Mouse (Mus musculus): Measurements from ENCODE around the gene Grap2. TPM values are rescaled to one million over a fixed set of nuclear protein-coding genes. Genes with fewer than 3 reads are reported as not detected.

Gene Grap2
- polyA plus RNA-seq, 1 experiment: 0.08 TPM

DNA sequence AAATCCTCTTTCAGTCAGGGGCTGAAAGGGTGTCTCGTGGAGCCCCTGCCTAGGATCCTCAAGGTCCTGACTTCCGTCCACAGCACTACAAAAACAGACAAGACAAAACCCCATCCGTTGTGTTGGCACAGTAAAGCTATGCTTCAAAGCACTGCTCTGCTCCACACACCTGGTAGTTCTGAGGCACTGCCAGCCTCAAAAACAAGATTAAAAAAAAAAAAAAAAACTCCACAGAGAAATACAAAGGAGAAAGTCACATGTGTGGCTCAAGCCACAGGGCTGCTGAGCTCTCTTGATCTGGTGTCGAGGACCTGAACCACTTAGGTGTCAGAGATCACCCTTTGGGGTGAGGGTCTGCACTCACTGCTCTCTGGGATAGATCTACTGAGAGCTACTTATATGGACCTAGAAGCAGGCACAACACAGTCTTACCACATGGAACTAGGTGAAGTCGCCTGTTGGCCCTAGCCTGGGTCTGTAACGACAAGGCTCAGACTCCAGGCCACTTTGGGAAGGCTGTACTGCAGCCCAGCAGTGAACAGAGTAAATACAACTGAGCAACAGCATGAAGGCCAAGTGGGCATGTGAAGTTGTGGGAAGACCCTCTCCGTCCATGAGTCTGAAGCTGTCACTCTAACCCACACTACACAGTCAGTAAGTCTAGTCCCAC, 33.6 kb upstream of the Grap2 start:
- no peak overlapping the region for H3K4me3 ChIP-seq (replicated peaks; ENCODE audit: insufficient read depth, low read depth, low read length)
- TF ChIP-seq POLR2A (IDR thresholded peaks at IDR 0.05; ENCODE audit: borderline replicate concordance, insufficient read depth, low read length) (no peak), CTCF (IDR thresholded peaks at IDR 0.05; ENCODE audit: borderline replicate concordance, insufficient read depth, low read depth, low read length) (no peak)
- 76% methylated on average over 7 of the region's 7 CpGs for WGBS
- no peak for DNase-seq
- H3K4me1 ChIP-seq (ENCODE audit: control insufficient read depth, insufficient read depth, low read length): no peaks in the 10 kb centered on the region
- no peaks in the 10 kb centered on the region for H3K27me3 ChIP-seq (ENCODE audit: control insufficient read depth, insufficient read depth, low read length)
- no peak overlapping the region for H3K27ac ChIP-seq (ENCODE audit: insufficient read depth, low read length)

DNA sequence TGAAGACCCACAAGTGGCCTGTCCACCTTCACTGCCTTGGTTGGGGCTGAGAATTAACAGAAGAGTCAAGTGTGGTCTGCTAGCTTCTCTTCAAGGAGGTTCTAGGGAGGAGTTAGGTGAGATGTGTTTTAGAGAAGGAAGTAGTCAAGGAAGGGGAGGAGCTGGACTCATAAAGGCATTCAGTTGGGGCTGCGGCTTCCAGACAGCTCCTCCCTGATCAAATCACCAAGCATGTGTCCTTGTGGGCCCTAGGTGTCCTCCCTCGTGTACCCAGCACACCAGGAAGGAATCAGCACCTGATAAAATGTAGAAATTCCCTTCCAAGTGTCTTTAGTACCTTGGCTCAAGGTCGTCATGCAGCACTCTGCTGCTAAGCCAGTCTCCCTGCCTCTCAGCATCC, 28.3 kb upstream of the Grap2 start:
- no peak overlapping the region for H3K4me3 ChIP-seq (replicated peaks; ENCODE audit: insufficient read depth, low read depth, low read length)
- WGBS: 76% methylated on average over 3 of the region's 3 CpGs
- no peaks in the 10 kb centered on the region for H3K4me1 ChIP-seq (ENCODE audit: control insufficient read depth, insufficient read depth, low read length)
- H3K27ac ChIP-seq (ENCODE audit: insufficient read depth, low read length): no peak overlapping the region
- no peaks in the 10 kb centered on the region for H3K27me3 ChIP-seq (ENCODE audit: control insufficient read depth, insufficient read depth, low read length)
- TF ChIP-seq POLR2A (IDR thresholded peaks at IDR 0.05; ENCODE audit: borderline replicate concordance, insufficient read depth, low read length) (no peak), CTCF (IDR thresholded peaks at IDR 0.05; ENCODE audit: borderline replicate concordance, insufficient read depth, low read depth, low read length) (no peak)
- DNase-seq: no peak

DNA sequence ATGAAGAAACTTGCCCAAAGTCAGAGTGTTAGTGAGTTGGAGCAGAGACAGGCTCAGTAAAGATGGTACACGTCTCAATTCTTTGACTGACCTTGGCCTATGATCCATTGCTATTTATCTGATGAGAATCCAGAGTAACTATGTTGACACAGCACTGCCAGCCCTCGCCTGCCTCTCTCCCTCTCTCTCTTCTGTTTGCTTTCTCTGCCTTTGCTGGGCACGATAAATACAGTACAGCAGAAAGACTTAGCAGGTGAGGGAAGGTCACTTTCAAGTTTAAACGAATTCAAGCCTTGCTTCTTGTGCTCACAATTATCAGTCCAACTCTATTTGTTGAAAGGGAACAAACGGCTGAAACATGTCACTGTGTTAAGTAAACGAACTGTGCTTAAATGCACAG, 27.0 kb upstream of the Grap2 start:
- no peaks in the 10 kb centered on the region for H3K27me3 ChIP-seq (ENCODE audit: control insufficient read depth, insufficient read depth, low read length)
- no peaks in the 10 kb centered on the region for H3K4me1 ChIP-seq (ENCODE audit: control insufficient read depth, insufficient read depth, low read length)
- H3K27ac ChIP-seq (ENCODE audit: insufficient read depth, low read length): no peak overlapping the region
- WGBS: 87% methylated on average over 6 of the region's 6 CpGs
- no peak for DNase-seq
- H3K4me3 ChIP-seq (replicated peaks; ENCODE audit: insufficient read depth, low read depth, low read length): no peak overlapping the region
- TF ChIP-seq POLR2A (IDR thresholded peaks at IDR 0.05; ENCODE audit: borderline replicate concordance, insufficient read depth, low read length): no peak
- TF ChIP-seq CTCF (IDR thresholded peaks at IDR 0.05; ENCODE audit: borderline replicate concordance, insufficient read depth, low read depth, low read length): no peak

DNA sequence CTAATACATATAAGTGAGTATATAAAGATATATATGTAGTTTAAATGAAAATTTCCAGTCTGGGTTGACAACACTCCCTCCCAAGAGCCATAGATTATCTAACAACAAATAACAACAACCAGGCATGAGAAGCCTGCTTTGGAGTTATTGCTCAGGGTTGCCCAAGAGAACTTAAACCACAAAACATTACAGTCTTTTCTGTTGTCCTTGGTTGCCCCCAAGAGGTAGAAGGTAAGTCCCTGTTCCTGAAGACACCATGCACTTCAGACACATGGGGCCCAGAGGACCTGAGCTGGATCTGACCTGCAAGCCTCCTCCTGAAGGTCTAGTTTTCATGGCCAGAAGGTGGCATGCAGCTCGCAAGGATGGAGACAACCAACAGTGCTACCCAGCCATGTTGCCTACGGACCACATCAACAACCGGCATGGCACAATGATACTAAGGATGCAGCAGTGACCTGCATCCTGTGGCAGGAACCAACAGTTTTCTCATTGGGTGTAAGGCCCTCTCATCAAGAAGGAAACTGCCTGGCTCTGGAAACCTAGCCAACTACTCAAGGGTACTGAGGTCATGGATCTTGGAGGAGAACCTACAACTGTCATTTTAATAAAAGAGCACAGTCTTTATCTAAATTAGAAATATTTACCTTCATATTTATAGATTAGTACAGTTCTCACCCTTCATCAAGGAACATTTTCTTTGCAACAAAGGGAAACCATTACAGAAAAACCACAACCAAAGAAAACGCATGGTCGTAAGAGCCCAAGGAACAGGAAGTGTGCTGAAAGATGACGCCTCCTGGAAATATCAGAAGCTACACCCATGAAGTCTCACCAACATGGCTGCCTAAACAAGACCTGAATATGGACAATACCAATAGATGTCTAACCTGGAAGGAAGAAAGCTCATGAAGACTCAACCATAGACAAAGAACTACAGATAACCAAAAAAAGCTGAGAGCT, 17.3 kb upstream of the Grap2 start:
- Histone ChIP-seq H3K4me3 (replicated peaks; ENCODE audit: insufficient read depth, low read depth, low read length) (no peak overlapping the region), H3K27me3 (ENCODE audit: control insufficient read depth, insufficient read depth, low read length) (no peaks in the 10 kb centered on the region), H3K4me1 (ENCODE audit: control insufficient read depth, insufficient read depth, low read length) (no peaks in the 10 kb centered on the region), H3K27ac (ENCODE audit: insufficient read depth, low read length) (no peak overlapping the region)
- 96% methylated on average over 6 of the region's 6 CpGs for WGBS
- no peak for TF ChIP-seq CTCF (IDR thresholded peaks at IDR 0.05; ENCODE audit: borderline replicate concordance, insufficient read depth, low read depth, low read length)
- no peak for TF ChIP-seq POLR2A (IDR thresholded peaks at IDR 0.05; ENCODE audit: borderline replicate concordance, insufficient read depth, low read length)
- DNase-seq: no peak

DNA sequence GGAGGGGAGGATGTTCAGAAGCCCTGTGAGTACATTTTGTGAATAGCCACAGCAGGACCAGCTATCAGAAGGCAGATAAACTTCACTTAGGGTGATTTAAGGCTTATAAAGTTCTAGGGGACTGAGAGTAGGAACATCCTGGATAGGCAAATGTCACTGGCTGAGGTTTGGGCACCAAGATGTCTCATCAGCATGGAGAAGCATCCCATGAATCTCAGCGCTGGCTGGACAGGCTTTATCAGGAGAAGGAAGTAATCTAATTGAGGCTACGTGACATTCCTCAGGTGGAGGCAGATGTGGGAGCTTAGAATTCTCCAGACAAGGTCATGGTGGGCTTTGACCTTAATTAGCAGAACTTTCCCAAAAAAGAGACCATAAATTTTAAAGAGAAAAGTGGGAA, 16.4 kb upstream of the Grap2 start:
- Histone ChIP-seq H3K27me3 (ENCODE audit: control insufficient read depth, insufficient read depth, low read length) (no peaks in the 10 kb centered on the region), H3K4me3 (replicated peaks; ENCODE audit: insufficient read depth, low read depth, low read length) (no peak overlapping the region), H3K27ac (ENCODE audit: insufficient read depth, low read length) (no peak overlapping the region), H3K4me1 (ENCODE audit: control insufficient read depth, insufficient read depth, low read length) (peaks cover 2% of the 10 kb centered on the region; the same call in 1 of the 2 replicates)
- WGBS: 86% methylated on average over 2 of the region's 2 CpGs
- DNase-seq: no peak
- TF ChIP-seq CTCF (IDR thresholded peaks at IDR 0.05; ENCODE audit: borderline replicate concordance, insufficient read depth, low read depth, low read length) (no peak), POLR2A (IDR thresholded peaks at IDR 0.05; ENCODE audit: borderline replicate concordance, insufficient read depth, low read length) (no peak)

DNA sequence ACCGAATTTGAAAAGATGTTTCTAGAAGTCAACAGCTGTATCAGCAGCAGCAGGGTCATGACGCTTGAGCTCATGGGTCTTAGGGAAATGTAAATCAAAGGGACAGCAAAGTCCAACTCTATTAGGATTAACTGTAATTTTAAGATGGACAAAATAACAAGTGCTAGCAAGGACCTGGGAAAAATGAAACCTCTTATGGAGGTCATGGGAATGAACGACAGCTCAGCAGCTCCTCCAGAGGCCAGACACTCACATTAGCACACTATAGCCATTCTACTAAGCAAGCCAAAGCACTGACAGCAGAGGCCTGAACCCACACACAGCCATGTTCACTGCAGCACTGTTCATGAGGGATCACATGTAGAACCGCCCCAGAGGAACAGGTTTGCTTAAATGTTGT, 14.6 kb upstream of the Grap2 start:
- Histone ChIP-seq H3K27ac (ENCODE audit: insufficient read depth, low read length) (no peak overlapping the region), H3K4me3 (replicated peaks; ENCODE audit: insufficient read depth, low read depth, low read length) (no peak overlapping the region), H3K27me3 (ENCODE audit: control insufficient read depth, insufficient read depth, low read length) (no peaks in the 10 kb centered on the region), H3K4me1 (ENCODE audit: control insufficient read depth, insufficient read depth, low read length) (peaks cover 2% of the 10 kb centered on the region; the same call in 1 of the 2 replicates)
- TF ChIP-seq CTCF (IDR thresholded peaks at IDR 0.05; ENCODE audit: borderline replicate concordance, insufficient read depth, low read depth, low read length) (peak; percentile 20; the same call in 1 of the 2 replicates), POLR2A (IDR thresholded peaks at IDR 0.05; ENCODE audit: borderline replicate concordance, insufficient read depth, low read length) (no peak)
- DNase-seq: no peak
- WGBS: 77% methylated on average over 4 of the region's 4 CpGs

DNA sequence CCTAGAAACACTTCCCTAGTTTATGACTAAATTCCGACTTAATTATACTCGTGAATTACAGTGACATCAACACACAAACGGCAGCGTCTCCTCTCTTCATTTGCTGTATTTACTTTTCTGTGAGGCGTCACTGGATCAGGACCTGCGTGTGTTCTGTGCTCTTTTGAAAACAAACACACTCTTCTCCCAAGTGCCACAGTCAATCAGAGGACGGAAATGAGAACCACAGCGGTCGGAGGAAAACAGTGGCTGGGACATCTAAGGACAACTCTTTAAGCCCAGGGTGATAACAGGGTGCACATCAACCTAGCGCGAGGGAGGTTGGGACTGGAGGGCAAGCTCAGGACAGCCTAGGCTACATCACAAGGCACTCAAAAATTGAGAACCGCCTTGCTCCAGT, 12.9 kb upstream of the Grap2 start:
- no peaks in the 10 kb centered on the region for H3K27me3 ChIP-seq (ENCODE audit: control insufficient read depth, insufficient read depth, low read length)
- 90% methylated on average over 12 of the region's 12 CpGs for WGBS

More for the DNA sequence above, 12.9 kb upstream of the Grap2 start:
- H3K4me3 ChIP-seq (replicated peaks; ENCODE audit: insufficient read depth, low read depth, low read length): no peak overlapping the region
- peaks cover 2% of the 10 kb centered on the region; the same call in 1 of the 2 replicates for H3K4me1 ChIP-seq (ENCODE audit: control insufficient read depth, insufficient read depth, low read length)
- no peak overlapping the region for H3K27ac ChIP-seq (ENCODE audit: insufficient read depth, low read length)
- TF ChIP-seq POLR2A (IDR thresholded peaks at IDR 0.05; ENCODE audit: borderline replicate concordance, insufficient read depth, low read length): no peak
- TF ChIP-seq CTCF (IDR thresholded peaks at IDR 0.05; ENCODE audit: borderline replicate concordance, insufficient read depth, low read depth, low read length): no peak
- no peak for DNase-seq
